Mouse (Mus musculus) regulatory T cell (primary cell): Measurements from ENCODE around the gene 1190005I06Rik.

Experiments used
- in situ Hi-C: fragments of 300-600 bp; cut with MboI, MseI; formaldehyde crosslinking; loops from one replicate; pipeline ENCODE4 v1.15.1; 2025; ENCODE audit warnings: high pct_unique_total_duplicates

The 1190005I06Rik gene

GRCm38 (mm10) chr8:120623608-120624007, 23.8 kb downstream of the 1190005I06Rik start:
- in situ Hi-C loops, result no loop called here

GRCm38 (mm10) chr8:120622161-120622560, 25.3 kb downstream of the 1190005I06Rik start:
- in situ Hi-C loops, result no loop called here

- in situ Hi-C loops, result no loop called here
These were observed 27.0 kb downstream of the 1190005I06Rik start for GRCm38 (mm10) chr8:120620441-120620840.

- in situ Hi-C loops, result no loop called here
These were observed 27.9 kb downstream of the 1190005I06Rik start for GRCm38 (mm10) chr8:120619235-120620180.

- in situ Hi-C loops, result no loop called here
These were observed 29.3 kb downstream of the 1190005I06Rik start for GRCm38 (mm10) chr8:120618110-120618509.

- in situ Hi-C loops, result no loop called here
These were observed 30.5 kb downstream of the 1190005I06Rik start for GRCm38 (mm10) chr8:120616663-120617626.

GRCm38 (mm10) chr8:120614491-120614890, 32.9 kb downstream of the 1190005I06Rik start:
- in situ Hi-C loops, result no loop called here

- in situ Hi-C loops, result no loop called here
These were observed 36.6 kb downstream of the 1190005I06Rik start for GRCm38 (mm10) chr8:120610824-120611223.

GRCm38 (mm10) chr8:120607885-120608284, 39.5 kb downstream of the 1190005I06Rik start:
- in situ Hi-C loops, result no loop called here

GRCm38 (mm10) chr8:120607460-120607859, 40.0 kb downstream of the 1190005I06Rik start:
- in situ Hi-C loops, result no loop called here

- in situ Hi-C loops, result no loop called here
These were observed 44.8 kb downstream of the 1190005I06Rik start for GRCm38 (mm10) chr8:120602672-120603071.

GRCm38 (mm10) chr8:120599504-120599903, 47.9 kb downstream of the 1190005I06Rik start:
- in situ Hi-C loops, result no loop called here

GRCm38 (mm10) chr8:120598579-120598978, 48.9 kb downstream of the 1190005I06Rik start:
- in situ Hi-C loops, result no loop called here

- in situ Hi-C loops, result no loop called here
These were observed 51.5 kb downstream of the 1190005I06Rik start for GRCm38 (mm10) chr8:120595963-120596362.

GRCm38 (mm10) chr8:120594571-120594970, 52.9 kb downstream of the 1190005I06Rik start:
- in situ Hi-C loops, result no loop called here

- in situ Hi-C loops, result no loop called here
These were observed 55.7 kb downstream of the 1190005I06Rik start for GRCm38 (mm10) chr8:120591587-120592292.

GRCm38 (mm10) chr8:120589921-120590320, 57.5 kb downstream of the 1190005I06Rik start:
- in situ Hi-C loops, result no loop called here

GRCm38 (mm10) chr8:120588908-120589771, 58.3 kb downstream of the 1190005I06Rik start, which contains the start of gene Gins2:
Gene Gins2, minus strand, starts transcription at chr8:120589304.
- in situ Hi-C loops, result no loop called here

GRCm38 (mm10) chr8:120585521-120585920, 61.9 kb downstream of the 1190005I06Rik start:
- in situ Hi-C loops, result no loop called here

GRCm38 (mm10) chr8:120581811-120582210, 65.6 kb downstream of the 1190005I06Rik start:
- in situ Hi-C loops, result no loop called here
